Mouse (Mus musculus): ENCODE results near the gene Ppp1r7. TPM values are rescaled to one million over a fixed set of nuclear protein-coding genes. Genes with fewer than 3 reads are reported as not detected.

Ppp1r7 gene
- polyA plus RNA-seq, 1 experiment from 2014 or later, result 84.5 TPM

DNA sequence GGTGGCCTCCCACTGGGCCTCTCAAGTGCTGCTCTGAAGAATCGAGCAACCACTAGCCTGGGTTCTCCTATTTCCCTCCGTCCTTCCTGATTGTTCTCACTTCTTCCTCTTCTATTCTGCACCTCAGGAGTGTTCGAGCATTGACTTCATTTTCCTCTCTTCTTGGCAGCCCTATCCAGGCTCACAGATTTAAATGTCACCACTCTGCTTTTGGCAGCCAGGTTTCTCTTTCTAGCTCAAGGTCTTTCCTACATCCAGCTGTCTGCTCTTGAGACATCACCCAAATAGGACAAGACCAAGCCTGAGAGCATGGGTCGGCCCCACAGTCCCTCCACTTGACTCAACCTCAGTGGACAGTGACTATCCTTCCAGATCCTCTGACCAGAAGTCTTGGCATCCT is 20.0 kb downstream of the Ppp1r7 start:
- no peaks in the 10 kb centered on the region for H3K27me3 ChIP-seq (ENCODE audit: low read depth, poor library complexity, severe bottlenecking)
- no peaks in the 10 kb centered on the region for H3K9me3 ChIP-seq (replicated peaks)
- no peak overlapping the region for H3K27ac ChIP-seq (replicated peaks)
- no peaks in the 10 kb centered on the region for H3K4me1 ChIP-seq
- peaks cover 98% of the 10 kb centered on the region for H3K36me3 ChIP-seq
- DNase-seq (ENCODE audit: low spot score), result no peak
- 85% methylated on average over 4 of the region's 4 CpGs for WGBS
- H3K4me3 ChIP-seq, result no peak overlapping the region

DNA sequence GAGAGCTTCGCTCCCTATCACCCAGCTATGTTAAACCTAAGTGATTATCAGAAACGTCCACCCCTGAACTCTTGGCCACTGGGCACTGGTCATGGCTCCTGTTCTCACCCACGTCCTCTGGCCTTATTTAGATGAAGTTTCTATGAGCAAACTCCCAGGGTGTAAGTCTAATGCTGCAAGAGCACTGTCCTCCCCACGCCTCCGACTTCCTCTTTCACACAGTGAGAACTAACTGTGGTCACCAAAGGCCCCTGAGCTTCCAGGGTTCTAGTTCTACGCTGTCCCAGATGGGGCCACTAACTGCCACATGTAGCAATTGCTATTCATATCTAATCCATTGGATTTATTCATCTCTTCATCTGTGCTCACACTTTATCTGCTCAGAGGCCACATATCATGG is 23.0 kb downstream of the Ppp1r7 start:
- Histone ChIP-seq H3K4me3 (no peak overlapping the region), H3K9me3 (replicated peaks) (no peaks in the 10 kb centered on the region), H3K4me1 (no peaks in the 10 kb centered on the region), H3K27ac (replicated peaks) (no peak overlapping the region), H3K36me3 (peaks cover 81% of the 10 kb centered on the region), H3K27me3 (ENCODE audit: low read depth, poor library complexity, severe bottlenecking) (no peaks in the 10 kb centered on the region)
- no peak for DNase-seq (ENCODE audit: low spot score)
- 95% methylated on average over 6 of the region's 6 CpGs for WGBS

DNA sequence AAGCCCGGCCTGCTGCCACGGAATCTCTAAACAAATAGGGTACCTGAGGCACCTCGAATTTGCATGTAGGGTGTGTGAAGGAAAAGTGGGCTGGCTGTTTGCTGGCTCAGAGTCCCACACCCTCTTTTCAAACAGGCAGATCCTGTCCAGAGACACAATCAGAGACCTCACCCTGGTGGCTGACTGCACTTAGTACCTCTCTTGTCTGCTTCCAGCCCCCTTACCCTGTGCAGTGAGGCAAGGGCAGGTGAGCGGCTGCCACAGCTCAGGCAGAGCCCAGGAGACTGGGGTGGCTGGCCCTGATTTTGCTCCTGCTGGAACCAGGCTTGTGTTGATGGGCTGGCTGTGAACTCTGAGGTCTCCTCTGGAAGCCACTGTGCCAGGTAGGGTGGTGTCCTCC is 31.0 kb downstream of the Ppp1r7 start, which contains the start of gene Ano7:
Ano7 (plus strand) TSS at position 266 of the 400 bp plus-strand sequence.
- Histone ChIP-seq H3K27ac (replicated peaks) (peak within 1 kb of the TSS; percentile 43; the same call in 1 of the 2 replicates), H3K4me3 (no peak within 1 kb of the TSS), H3K36me3 (peaks cover 7% of the 10 kb centered on the region; the same call in 1 of the 2 replicates), H3K27me3 (ENCODE audit: low read depth, poor library complexity, severe bottlenecking) (no peaks in the 10 kb centered on the region), H3K9me3 (replicated peaks) (no peaks in the 10 kb centered on the region), H3K4me1 (peaks cover 6% of the 10 kb centered on the region)
- 76% methylated on average over 4 of the region's 4 CpGs for WGBS
- no peak for DNase-seq (ENCODE audit: low spot score)

DNA sequence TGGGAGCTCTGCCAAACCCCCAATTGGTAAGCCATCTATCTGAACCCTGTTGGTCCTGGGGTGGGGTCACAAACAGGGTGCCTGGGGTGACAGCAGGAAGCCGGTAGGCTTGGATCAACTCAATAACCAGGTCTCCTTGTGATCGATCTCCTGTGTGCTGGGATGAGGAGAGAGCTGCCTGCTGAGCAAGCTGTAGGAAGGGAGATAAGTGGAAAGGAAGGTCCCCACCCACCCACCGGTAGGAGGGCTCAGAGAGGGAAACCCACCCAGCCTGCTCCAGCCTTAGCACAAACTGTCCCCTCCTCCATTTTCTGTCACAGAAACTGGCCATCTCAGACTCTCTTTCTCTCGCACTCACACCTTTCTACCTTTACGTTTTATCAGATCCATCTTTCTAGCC is 34.7 kb downstream of the Ppp1r7 start:
- 72% methylated on average over 5 of the region's 5 CpGs for WGBS
- Histone ChIP-seq H3K27me3 (ENCODE audit: low read depth, poor library complexity, severe bottlenecking) (no peaks in the 10 kb centered on the region), H3K4me3 (no peak overlapping the region), H3K9me3 (replicated peaks) (no peaks in the 10 kb centered on the region), H3K4me1 (peaks cover 10% of the 10 kb centered on the region), H3K36me3 (no peaks in the 10 kb centered on the region), H3K27ac (replicated peaks) (no peak overlapping the region)
- no peak for DNase-seq (ENCODE audit: low spot score)

DNA sequence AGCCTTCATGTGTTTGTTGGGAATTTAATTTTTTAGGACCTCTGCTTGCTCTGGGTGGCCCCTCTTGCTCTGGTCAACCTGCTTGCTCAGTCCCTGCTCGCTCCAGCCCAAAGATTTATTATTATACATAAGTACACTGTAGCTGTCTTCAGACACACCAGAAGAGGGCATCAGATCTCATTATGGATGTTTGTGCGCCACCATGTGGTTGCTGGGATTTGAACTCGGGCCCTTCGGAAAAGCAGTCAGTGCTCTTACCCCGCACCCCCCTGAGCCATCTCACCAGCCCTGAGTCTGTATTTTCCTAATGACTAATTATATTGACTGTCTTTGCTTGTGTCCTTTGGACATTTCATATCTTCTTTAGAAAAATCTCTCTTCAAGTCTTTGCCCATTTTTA is 36.5 kb downstream of the Ppp1r7 start:
- H3K4me3 ChIP-seq, result no peak overlapping the region
- no peak for DNase-seq (ENCODE audit: low spot score)
- 0 out of 2 replicates have a peak, but pooled peaks cover 4% of the 10 kb centered on the region for H3K4me1 ChIP-seq
- no peak overlapping the region for H3K27ac ChIP-seq (replicated peaks)
- H3K9me3 ChIP-seq (replicated peaks), result no peaks in the 10 kb centered on the region
- 72% methylated on average over 5 of the region's 5 CpGs for WGBS
- H3K27me3 ChIP-seq (ENCODE audit: low read depth, poor library complexity, severe bottlenecking), result no peaks in the 10 kb centered on the region
- H3K36me3 ChIP-seq, result no peaks in the 10 kb centered on the region

DNA sequence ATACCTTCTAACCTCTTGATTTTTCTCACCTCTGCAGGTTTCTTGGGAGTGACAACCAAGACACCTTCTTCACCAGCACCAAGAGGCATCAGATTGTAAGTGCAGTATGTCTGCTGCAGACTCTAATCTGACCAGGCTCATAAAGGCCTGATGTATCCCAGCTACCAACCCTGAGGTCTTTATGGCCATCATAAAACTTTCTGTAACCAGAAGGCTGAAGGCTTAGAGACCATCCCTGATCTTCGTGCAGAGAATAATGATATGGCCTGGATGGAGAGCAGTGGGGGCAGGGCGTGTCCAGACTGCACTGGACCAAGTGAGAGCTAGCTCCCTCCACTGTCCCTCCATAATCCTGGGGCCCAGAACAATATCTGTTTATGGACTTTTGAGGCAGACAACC is 44.5 kb downstream of the Ppp1r7 start:
- 80% methylated on average over 2 of the region's 2 CpGs for WGBS
- H3K9me3 ChIP-seq (replicated peaks), result no peaks in the 10 kb centered on the region
- no peak overlapping the region for H3K4me3 ChIP-seq
- no peaks in the 10 kb centered on the region for H3K27me3 ChIP-seq (ENCODE audit: low read depth, poor library complexity, severe bottlenecking)
- H3K4me1 ChIP-seq, result no peaks in the 10 kb centered on the region
- H3K27ac ChIP-seq (replicated peaks), result no peak overlapping the region
- no peak for DNase-seq (ENCODE audit: low spot score)
- no peaks in the 10 kb centered on the region for H3K36me3 ChIP-seq

DNA sequence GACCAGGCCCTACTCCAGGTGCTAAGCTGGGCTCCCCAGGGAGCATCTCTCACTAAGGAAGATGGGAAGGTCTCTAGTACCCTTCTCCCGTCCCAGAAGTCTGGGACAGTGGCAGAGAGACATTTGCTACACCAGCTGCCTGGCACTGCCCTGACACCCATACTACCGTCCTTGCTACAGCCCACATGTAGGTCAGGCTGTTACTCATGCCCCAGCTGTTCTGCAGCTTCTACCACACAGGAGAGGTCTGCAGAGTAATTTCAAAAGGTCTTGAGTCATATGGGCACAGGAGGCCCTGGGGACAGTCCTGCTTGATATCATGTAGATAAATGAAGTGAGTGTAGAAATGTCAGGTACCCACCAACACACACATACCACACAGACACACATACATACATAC is 46.3 kb downstream of the Ppp1r7 start:
- no peak for DNase-seq (ENCODE audit: low spot score)
- 83% methylated on average over 2 of the region's 2 CpGs for WGBS
- Histone ChIP-seq H3K27me3 (ENCODE audit: low read depth, poor library complexity, severe bottlenecking) (no peaks in the 10 kb centered on the region), H3K36me3 (no peaks in the 10 kb centered on the region), H3K4me3 (no peak overlapping the region), H3K4me1 (no peaks in the 10 kb centered on the region), H3K27ac (replicated peaks) (no peak overlapping the region), H3K9me3 (replicated peaks) (no peaks in the 10 kb centered on the region)

DNA sequence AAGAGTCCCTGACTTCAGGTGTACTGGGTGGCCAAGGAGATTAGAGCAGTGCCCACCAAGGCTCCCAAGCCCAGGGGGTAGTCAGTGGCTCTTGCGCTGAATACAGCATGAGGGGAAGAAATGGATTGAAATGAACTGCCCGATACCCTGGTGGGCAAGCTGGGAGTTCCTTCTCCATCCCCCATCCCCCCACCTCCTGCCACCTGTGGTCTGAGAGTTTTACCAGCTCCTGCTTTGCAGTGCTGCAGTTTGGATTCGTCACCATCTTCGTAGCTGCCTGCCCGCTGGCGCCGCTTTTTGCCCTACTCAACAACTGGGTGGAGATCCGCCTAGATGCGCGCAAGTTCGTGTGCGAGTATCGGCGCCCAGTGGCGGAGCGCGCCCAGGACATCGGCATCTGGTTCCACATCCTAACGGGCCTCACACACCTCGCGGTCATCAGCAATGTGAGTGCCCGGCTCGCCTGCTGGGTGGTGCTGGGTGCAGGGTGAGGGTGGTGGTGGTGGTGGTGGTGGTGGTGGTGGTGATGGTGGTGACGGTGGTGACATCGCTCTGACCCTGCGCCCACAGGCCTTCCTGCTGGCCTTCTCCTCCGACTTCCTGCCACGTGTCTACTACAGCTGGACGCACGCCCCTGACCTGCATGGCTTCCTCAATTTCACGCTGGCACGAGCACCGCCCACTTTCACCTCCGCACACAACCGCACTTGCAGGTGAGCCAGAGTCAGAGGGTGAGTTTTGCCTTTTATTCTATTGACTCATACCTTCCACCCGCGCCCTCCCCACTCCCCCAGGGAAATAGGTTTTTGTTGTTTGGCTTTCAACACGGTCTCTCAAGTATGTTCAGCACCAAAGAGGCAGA is 58.8 kb downstream of the Ppp1r7 start:
- peaks cover 9% of the 10 kb centered on the region for H3K4me1 ChIP-seq
- H3K27ac ChIP-seq (replicated peaks), result no peak overlapping the region
- H3K4me3 ChIP-seq, result peak overlapping the region; percentile 44
- WGBS, result 24% methylated on average over 38 of the region's 38 CpGs
- peak; percentile 20 for DNase-seq (ENCODE audit: low spot score)
- peaks cover 15% of the 10 kb centered on the region for H3K36me3 ChIP-seq
- no peaks in the 10 kb centered on the region for H3K9me3 ChIP-seq (replicated peaks)
- H3K27me3 ChIP-seq (ENCODE audit: low read depth, poor library complexity, severe bottlenecking), result peaks cover 28% of the 10 kb centered on the region

DNA sequence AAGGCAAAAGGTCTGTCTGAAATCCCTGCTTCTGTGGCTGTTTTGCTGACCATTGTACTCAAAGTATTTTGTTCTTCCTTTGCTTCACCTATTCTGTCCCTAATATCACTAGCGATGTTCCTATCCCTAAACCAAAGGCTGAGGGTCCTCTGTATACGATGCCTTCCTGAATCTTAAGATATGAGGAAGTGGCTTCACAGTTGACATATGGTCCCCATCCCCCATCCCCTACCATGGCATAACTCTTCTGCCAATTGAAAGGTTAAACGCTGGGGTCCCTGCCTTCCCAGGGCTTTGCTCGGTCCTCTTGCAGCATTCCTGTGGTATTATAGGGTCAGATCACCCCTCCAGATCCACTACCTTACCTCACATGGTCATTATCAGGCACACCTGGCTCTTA is 60.7 kb downstream of the Ppp1r7 start:
- H3K27me3 ChIP-seq (ENCODE audit: low read depth, poor library complexity, severe bottlenecking), result peaks cover 28% of the 10 kb centered on the region
- no peak overlapping the region for H3K4me3 ChIP-seq
- no peak for DNase-seq (ENCODE audit: low spot score)
- H3K36me3 ChIP-seq, result peaks cover 34% of the 10 kb centered on the region
- H3K9me3 ChIP-seq (replicated peaks), result no peaks in the 10 kb centered on the region
- H3K4me1 ChIP-seq, result peaks cover 9% of the 10 kb centered on the region
- no peak overlapping the region for H3K27ac ChIP-seq (replicated peaks)
- WGBS, result 88% methylated on average over 4 of the region's 4 CpGs

Small RNA genes lying within 50 kb of the gene (microRNA-seq; reads per million reads assigned to microRNA genes)
- gene Mir6345, result not detected
- gene Mir6902, result not detected

Other genes starting within 250 kb of the Ppp1r7 start
- gene Kif1a, start 240.9 kb upstream of the Ppp1r7 start, polyA plus RNA-seq (2016; fragmentation: Nextera tagmentation; extraction: Ambion mirVana), result 39.3 and 63.0 TPM in 2 replicates
- not detected in 2 replicates for gene Agxt, start 207.6 kb upstream of the Ppp1r7 start, polyA plus RNA-seq (2016; fragmentation: Nextera tagmentation; extraction: Ambion mirVana)
- gene 2310007B03Rik, start 181.9 kb upstream of the Ppp1r7 start, polyA plus RNA-seq (2016; fragmentation: Nextera tagmentation; extraction: Ambion mirVana), result 0.47 and 0.62 TPM in 2 replicates
- gene Crocc2, start 174.1 kb upstream of the Ppp1r7 start, polyA plus RNA-seq (2016; fragmentation: Nextera tagmentation; extraction: Ambion mirVana), result 0.02 and 0.07 TPM in 2 replicates
- 1.2 and 3.1 TPM in 2 replicates for gene Sned1, start 107.0 kb upstream of the Ppp1r7 start, polyA plus RNA-seq (2016; fragmentation: Nextera tagmentation; extraction: Ambion mirVana)
- 34.9 and 36.6 TPM in 2 replicates for gene Mterf4, start 36.9 kb upstream of the Ppp1r7 start, polyA plus RNA-seq (2016; fragmentation: Nextera tagmentation; extraction: Ambion mirVana)
- 26.9 and 31.0 TPM in 2 replicates for gene Pask, start 628 bp downstream of the Ppp1r7 start, polyA plus RNA-seq (2016; fragmentation: Nextera tagmentation; extraction: Ambion mirVana)
- gene Ano7, start 31.1 kb downstream of the Ppp1r7 start, polyA plus RNA-seq (2016; fragmentation: Nextera tagmentation; extraction: Ambion mirVana), result 0.21 and 0.25 TPM in 2 replicates
- gene Hdlbp, start 136.0 kb downstream of the Ppp1r7 start, polyA plus RNA-seq (2016; fragmentation: Nextera tagmentation; extraction: Ambion mirVana), result 106 and 107 TPM in 2 replicates
- gene Farp2, start 169.2 kb downstream of the Ppp1r7 start, polyA plus RNA-seq (2016; fragmentation: Nextera tagmentation; extraction: Ambion mirVana), result 3.3 and 3.5 TPM in 2 replicates

Data from midbrain, embryonic 10.5 days (tissue).